Mouse (Mus musculus) kidney, embryonic 15.5 days (tissue): ENCODE data around the gene Ceacam9. TPM values are rescaled to one million over a fixed set of nuclear protein-coding genes. Genes with fewer than 3 reads are reported as not detected.

Source experiments
- polyA plus RNA-seq: library from polyadenylated mRNA; unstranded; fragments of >200 nt; fragmentation: Nextera tagmentation; extraction: Ambion mirVana; gene quantifications from 2 replicates; pipeline ENCODE4 v1.2.1, GENCODE M21; 2015

Gene Ceacam9
- polyA plus RNA-seq, 1 experiment from 2014 or later: not detected

Other genes with a start within 250 kb of the Ceacam9 start
- gene Npas1, start 244.2 kb upstream of the Ceacam9 start, polyA plus RNA-seq: 0.38 and 0.51 TPM in 2 replicates
- 16.8 and 18.2 TPM in 2 replicates for gene Arhgap35, start 106.9 kb upstream of the Ceacam9 start, polyA plus RNA-seq
- gene Ceacam15, start 46.2 kb upstream of the Ceacam9 start, polyA plus RNA-seq: not detected in 2 replicates
- 255 and 262 TPM in 2 replicates for gene Ap2s1, start 16.5 kb downstream of the Ceacam9 start, polyA plus RNA-seq
- gene Slc1a5, start 59.4 kb downstream of the Ceacam9 start, polyA plus RNA-seq: 46.9 and 48.6 TPM in 2 replicates
- gene Strn4, start 94.0 kb downstream of the Ceacam9 start, polyA plus RNA-seq: 91.5 and 99.8 TPM in 2 replicates
- 32.0 and 34.1 TPM in 2 replicates for gene Fkrp, start 94.8 kb downstream of the Ceacam9 start, polyA plus RNA-seq
- 14.6 and 17.7 TPM in 2 replicates for gene Prkd2, start 121.0 kb downstream of the Ceacam9 start, polyA plus RNA-seq
- gene Dact3, start 153.4 kb downstream of the Ceacam9 start, polyA plus RNA-seq: 2.6 TPM in 2 replicates
- gene Gng8, start 169.9 kb downstream of the Ceacam9 start, polyA plus RNA-seq: 6.8 and 7.8 TPM in 2 replicates
- 1.5 and 2.1 TPM in 2 replicates for gene Ptgir, start 184.6 kb downstream of the Ceacam9 start, polyA plus RNA-seq
- gene Calm3, start 202.2 kb downstream of the Ceacam9 start, polyA plus RNA-seq: 116 and 124 TPM in 2 replicates
- gene Pnmal2, start 222.8 kb downstream of the Ceacam9 start, polyA plus RNA-seq: 7.7 and 9.2 TPM in 2 replicates
- 0.58 and 0.90 TPM in 2 replicates for gene Pnmal1, start 237.8 kb downstream of the Ceacam9 start, polyA plus RNA-seq